Mouse (Mus musculus) hindlimb bud, embryonic 11.5 days (tissue): Measurements from ENCODE around the gene Pde8a.

Experiments used
- DNase-seq: peaks from one replicate; pipeline ENCODE4 v3.0.0-alpha.2; 2012; ENCODE audit warnings: low read depth, low spot score; ENCODE audit errors: extremely low spot score

Gene Pde8a

DNA sequence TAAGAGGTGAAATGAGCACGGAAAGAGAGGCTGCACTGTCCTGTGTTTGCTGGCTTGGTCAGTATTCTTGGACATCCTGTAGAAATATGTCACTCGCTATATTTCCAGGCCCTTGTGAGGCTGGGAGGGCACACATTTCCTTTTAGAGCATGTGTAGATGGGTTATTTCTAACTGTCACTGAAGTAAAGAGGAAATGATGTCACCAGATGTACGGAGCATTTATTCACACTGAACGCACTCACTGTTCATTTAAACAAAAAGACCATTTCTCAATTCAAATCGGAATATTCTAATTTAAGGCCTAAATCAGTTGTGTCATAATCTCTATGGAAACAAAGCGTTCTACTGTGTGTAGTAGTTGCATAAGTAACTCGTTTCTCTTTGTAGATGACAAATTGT, 48.2 kb downstream of the Pde8a start:
- DNase-seq: no peak

GRCm38 (mm10) chr7:81272908-81273307, 59.5 kb downstream of the Pde8a start:
- DNase-seq: no peak

- no peak for DNase-seq
Observed at GRCm38 (mm10) chr7:81278966-81279365, 65.6 kb downstream of the Pde8a start.

GRCm38 (mm10) chr7:81281240-81281639, 67.8 kb downstream of the Pde8a start:
- no peak for DNase-seq

- no peak for DNase-seq
Observed at GRCm38 (mm10) chr7:81286456-81286855, 73.1 kb downstream of the Pde8a start.

- no peak for DNase-seq
Observed at GRCm38 (mm10) chr7:81286946-81287345, 73.5 kb downstream of the Pde8a start.

- no peak for DNase-seq
Observed at GRCm38 (mm10) chr7:81295169-81295568, 81.8 kb downstream of the Pde8a start.

DNA sequence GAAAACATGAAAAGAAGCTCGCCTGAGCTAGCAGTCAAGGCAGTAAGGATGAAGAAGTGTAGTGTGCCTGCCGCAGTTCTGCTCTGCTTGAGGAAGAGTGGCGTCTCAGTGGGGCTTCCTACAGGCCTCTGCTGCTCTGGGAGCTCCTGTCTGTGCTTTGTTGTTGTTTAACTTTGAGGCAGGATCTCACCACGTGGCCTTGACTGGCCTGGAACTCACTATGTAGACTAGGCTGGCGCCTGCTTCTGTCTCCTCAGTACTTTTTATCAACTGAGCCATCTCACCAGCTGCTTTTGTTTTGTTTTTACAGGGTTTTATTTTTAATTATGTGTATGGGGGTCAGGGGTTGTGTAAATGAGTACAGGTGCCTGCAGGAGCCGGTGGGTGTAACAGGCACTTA, 84.8 kb downstream of the Pde8a start:
- DNase-seq: no peak

DNA sequence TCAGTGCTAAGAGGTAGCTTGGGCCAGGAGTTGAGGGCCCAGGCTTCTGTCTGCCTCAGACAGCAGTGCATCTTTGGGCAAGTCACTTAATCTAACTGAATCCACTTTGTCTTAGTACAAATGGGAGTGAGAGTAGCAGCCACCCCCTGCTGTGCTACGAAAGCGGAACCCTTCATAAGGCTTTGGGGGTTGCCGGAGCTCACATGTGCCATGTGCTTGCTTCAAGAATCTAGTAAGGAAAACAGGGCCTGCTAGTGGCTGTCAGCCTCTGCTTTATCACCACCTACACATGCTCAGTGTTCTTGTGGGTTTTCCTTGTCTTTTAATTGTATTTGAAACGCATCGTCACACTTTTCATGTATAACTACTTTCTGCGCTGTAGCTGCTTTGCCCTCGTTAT, 87.9 kb downstream of the Pde8a start:
- DNase-seq: no peak

GRCm38 (mm10) chr7:81303682-81304081, 90.3 kb downstream of the Pde8a start:
- no peak for DNase-seq

GRCm38 (mm10) chr7:81304100-81304499, 90.7 kb downstream of the Pde8a start:
- no peak for DNase-seq

GRCm38 (mm10) chr7:81304675-81305074, 91.3 kb downstream of the Pde8a start:
- DNase-seq: no peak

GRCm38 (mm10) chr7:81307735-81308134, 94.3 kb downstream of the Pde8a start:
- DNase-seq: no peak

DNA sequence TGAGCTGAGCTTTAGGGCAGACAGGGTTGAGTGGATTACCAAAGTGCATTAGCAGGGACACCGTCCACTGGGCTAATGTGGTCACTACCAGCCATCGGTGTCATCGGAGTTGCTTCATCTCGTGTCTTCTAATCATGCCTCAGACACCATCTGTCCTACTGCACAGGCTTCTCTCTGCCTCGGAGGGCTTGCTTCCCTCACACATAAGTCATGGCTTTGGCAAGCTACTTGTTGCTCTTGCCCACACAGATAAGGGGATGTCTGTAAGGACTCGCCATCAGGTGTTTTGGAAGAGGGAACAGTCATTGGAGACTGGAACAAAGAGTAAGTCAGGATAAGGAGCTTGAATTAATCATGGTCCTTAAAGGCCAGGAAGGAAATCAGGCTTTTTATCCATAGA, 95.9 kb downstream of the Pde8a start:
- no peak for DNase-seq

GRCm38 (mm10) chr7:81311130-81311529, 97.7 kb downstream of the Pde8a start:
- DNase-seq: no peak

GRCm38 (mm10) chr7:81311581-81311980, 98.2 kb downstream of the Pde8a start:
- DNase-seq: no peak

- DNase-seq: no peak
Observed at GRCm38 (mm10) chr7:81315583-81315982, 102.2 kb downstream of the Pde8a start.

DNA sequence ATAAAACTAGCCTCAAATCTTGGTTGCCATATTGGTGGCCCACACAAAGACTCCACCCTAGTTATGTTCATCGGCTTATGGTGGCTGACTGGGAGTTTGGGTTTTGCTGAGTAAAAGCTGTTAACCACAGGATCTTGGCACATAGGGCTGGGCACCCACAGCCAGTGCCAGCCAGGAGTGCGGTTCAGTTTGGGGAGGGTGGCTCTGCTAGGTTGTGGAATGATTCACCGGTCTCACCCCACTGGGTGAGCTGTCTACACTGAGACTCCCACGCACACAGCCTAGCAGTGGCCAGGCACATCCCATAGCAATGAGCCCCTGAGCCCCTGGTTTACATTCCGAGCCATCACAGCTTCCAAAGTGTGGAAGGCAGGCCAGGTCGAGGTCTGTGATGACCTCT, 106.4 kb downstream of the Pde8a start:
- no peak for DNase-seq

DNA sequence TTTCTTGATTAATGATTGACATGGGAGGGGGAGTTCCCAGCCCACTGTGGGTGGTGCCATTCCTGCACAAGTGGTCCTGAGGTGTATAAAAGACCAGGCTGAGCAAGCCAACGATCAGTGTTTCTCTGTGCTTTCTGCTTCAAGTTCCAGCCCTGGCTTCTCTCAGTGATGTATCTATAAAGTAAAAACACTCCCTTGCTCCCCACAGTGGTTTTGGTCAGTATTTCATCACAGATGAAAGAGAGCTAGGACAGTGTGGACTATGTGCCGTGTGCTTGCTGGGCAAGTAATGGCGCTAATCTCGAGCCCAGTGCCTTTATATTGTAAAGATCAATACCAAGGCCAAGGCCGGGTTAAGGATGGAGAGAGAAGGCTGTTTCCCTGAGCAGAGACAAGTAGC, 108.4 kb downstream of the Pde8a start:
- no peak for DNase-seq

DNA sequence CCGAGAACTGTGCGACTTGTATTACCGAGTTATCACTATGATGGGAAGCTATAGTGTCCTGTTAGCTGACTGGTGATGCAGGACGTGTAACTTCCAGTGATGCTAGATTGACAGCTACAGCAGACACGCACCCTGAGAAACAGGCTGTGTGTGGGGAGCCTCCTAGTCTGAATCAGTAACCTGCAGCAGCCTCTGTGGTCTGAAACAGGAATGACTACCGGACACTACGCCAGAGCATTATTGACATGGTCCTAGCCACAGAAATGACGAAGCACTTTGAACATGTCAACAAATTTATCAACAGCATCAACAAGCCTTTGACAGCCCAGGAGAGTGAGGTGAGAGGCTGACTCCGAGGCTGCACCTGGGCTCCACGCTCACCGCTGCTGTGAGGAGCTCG, 112.6 kb downstream of the Pde8a start:
- DNase-seq: no peak

DNA sequence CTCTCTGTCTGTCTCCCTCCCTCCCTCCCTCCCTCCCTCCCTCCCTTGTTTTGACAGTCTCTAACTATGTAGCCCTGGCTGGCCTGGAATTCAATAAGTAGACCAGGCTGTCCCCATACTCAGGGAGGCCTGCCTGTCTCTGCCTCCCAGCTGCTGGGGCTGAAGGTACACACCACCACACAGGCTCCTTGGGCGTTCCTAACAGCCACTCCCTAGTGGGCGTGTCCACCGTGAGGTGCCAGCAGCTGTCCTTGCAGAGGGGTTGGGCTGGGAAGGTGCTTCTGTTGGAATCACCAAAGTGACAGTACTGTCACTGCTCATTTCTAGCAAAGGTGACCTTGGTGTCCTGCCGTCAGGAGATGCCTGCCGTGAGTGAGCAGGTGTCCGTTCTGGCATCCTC, 113.5 kb downstream of the Pde8a start:
- DNase-seq: no peak

- DNase-seq: no peak
Observed at GRCm38 (mm10) chr7:81327661-81328060, 114.3 kb downstream of the Pde8a start.

- no peak for DNase-seq
Observed at GRCm38 (mm10) chr7:81330767-81331166, 117.4 kb downstream of the Pde8a start.

GRCm38 (mm10) chr7:81331851-81332250, 118.5 kb downstream of the Pde8a start:
- no peak for DNase-seq
